Mouse (Mus musculus) midbrain, embryonic 12.5 days (tissue): ENCODE measurements around the gene Ulk1. TPM values are rescaled to one million over a fixed set of nuclear protein-coding genes. Genes with fewer than 3 reads are reported as not detected.

ENCODE experiments used
- ATAC-seq: fragments of 200-750 bp; cut with Nextera tagmentation; 2 replicates; pipeline ENCODE4 v1.8.0; 2017; ENCODE audit warnings: low read depth, moderate TSS enrichment, moderate library complexity; ENCODE audit not compliant: low FRiP score
- H3K27ac ChIP-seq: fragments of 300-500 bp; sonication (generic); replicated peaks from 2 replicates; pipeline ENCODE4 v1.5.1; 2016; ENCODE audit warnings: mild to moderate bottlenecking
- H3K27me3 ChIP-seq: fragments of 300-500 bp; sonication (generic); 2 replicates; pipeline ENCODE4 v1.6.1; 2016; ENCODE audit warnings: mild to moderate bottlenecking
- H3K36me3 ChIP-seq: fragments of 300-500 bp; sonication (generic); 2 replicates; pipeline ENCODE4 v1.6.1; 2016
- H3K4me1 ChIP-seq: fragments of 300-500 bp; sonication (generic); 2 replicates; pipeline ENCODE4 v1.6.1; 2016
- H3K4me2 ChIP-seq: fragments of 300-500 bp; sonication (generic); replicated peaks from 2 replicates; pipeline ENCODE4 v1.6.1; 2016; ENCODE audit warnings: mild to moderate bottlenecking, moderate library complexity
- H3K4me3 ChIP-seq: fragments of 300-500 bp; sonication (generic); 2 replicates; pipeline ENCODE4 v1.5.1; 2016; ENCODE audit warnings: mild to moderate bottlenecking
- H3K9ac ChIP-seq: fragments of 300-500 bp; sonication (generic); replicated peaks from 2 replicates; pipeline ENCODE4 v1.6.1; 2016; ENCODE audit warnings: mild to moderate bottlenecking, moderate library complexity
- H3K9me3 ChIP-seq: fragments of 300-500 bp; sonication (generic); 2 replicates; pipeline ENCODE4 v1.6.1; 2016; ENCODE audit warnings: mild to moderate bottlenecking
- WGBS: fragments of 180-500 bp; shearing (Covaris S2); methylation state at CpG from one replicate; pipeline ENCODE4 v1.1.7; 2016; 5-methylcytosine and 5-hydroxymethylcytosine counted together
- polyA plus RNA-seq: library from polyadenylated mRNA; unstranded; fragments of >200 nt; fragmentation: Nextera tagmentation; extraction: Ambion mirVana; gene quantifications from 2 replicates; pipeline ENCODE4 v1.2.1, GENCODE M21; 2016

Ulk1 gene
- polyA plus RNA-seq, 1 experiment from 2014 or later: 36.5 TPM

- no peaks in the 10 kb centered on the region for H3K36me3 ChIP-seq
- no peaks in the 10 kb centered on the region for H3K9me3 ChIP-seq
- no peak overlapping the region for H3K27ac ChIP-seq
- H3K4me1 ChIP-seq: no peaks in the 10 kb centered on the region
- no peak overlapping the region for H3K4me2 ChIP-seq
- H3K4me3 ChIP-seq: no peak overlapping the region
- no peaks in the 10 kb centered on the region for H3K27me3 ChIP-seq
- WGBS: 90% methylated on average over 5 of the region's 5 CpGs
- no peak for ATAC-seq
- H3K9ac ChIP-seq: no peak overlapping the region
Observed at GRCm38 (mm10) chr5:110831036-110831720, 21.3 kb upstream of the Ulk1 start.

GRCm38 (mm10) chr5:110827576-110827975 lies 17.7 kb upstream of the Ulk1 start:
- ATAC-seq: no peak
- Histone ChIP-seq H3K36me3 (no peaks in the 10 kb centered on the region), H3K9me3 (no peaks in the 10 kb centered on the region), H3K9ac (no peak overlapping the region), H3K4me2 (no peak overlapping the region), H3K27ac (no peak overlapping the region), H3K4me1 (no peaks in the 10 kb centered on the region), H3K4me3 (no peak overlapping the region), H3K27me3 (no peaks in the 10 kb centered on the region)
- WGBS: 90% methylated on average over 5 of the region's 5 CpGs

- Histone ChIP-seq H3K9ac (no peak overlapping the region), H3K9me3 (no peaks in the 10 kb centered on the region), H3K27me3 (no peaks in the 10 kb centered on the region), H3K4me2 (no peak overlapping the region), H3K36me3 (no peaks in the 10 kb centered on the region), H3K4me3 (no peak overlapping the region), H3K27ac (no peak overlapping the region), H3K4me1 (no peaks in the 10 kb centered on the region)
- 88% methylated on average over 8 of the region's 8 CpGs for WGBS
- no peak for ATAC-seq
Observed at GRCm38 (mm10) chr5:110826781-110827495, 17.0 kb upstream of the Ulk1 start.

- Histone ChIP-seq H3K4me3 (no peak overlapping the region), H3K36me3 (no peaks in the 10 kb centered on the region), H3K4me2 (no peak overlapping the region), H3K27me3 (no peaks in the 10 kb centered on the region), H3K4me1 (no peaks in the 10 kb centered on the region), H3K27ac (no peak overlapping the region), H3K9me3 (no peaks in the 10 kb centered on the region), H3K9ac (no peak overlapping the region)
- no peak for ATAC-seq
- WGBS: 91% methylated on average over 4 of the region's 4 CpGs
Observed at GRCm38 (mm10) chr5:110824421-110824820, 14.5 kb upstream of the Ulk1 start.

GRCm38 (mm10) chr5:110808821-110809666 lies 853 bp downstream of the Ulk1 start:
- peaks cover 34% of the 10 kb centered on the region for H3K4me1 ChIP-seq
- no peaks in the 10 kb centered on the region for H3K27me3 ChIP-seq
- H3K9ac ChIP-seq: peak overlapping the region; percentile 98
- peak overlapping the region; percentile 86 for H3K27ac ChIP-seq
- peak overlapping the region; percentile 96 for H3K4me3 ChIP-seq
- no peaks in the 10 kb centered on the region for H3K9me3 ChIP-seq
- ATAC-seq: no peak; the same call in 1 of the 2 replicates
- H3K36me3 ChIP-seq: peaks cover 23% of the 10 kb centered on the region; the same call in 1 of the 2 replicates
- H3K4me2 ChIP-seq: peak overlapping the region; percentile 95
- 1% methylated on average over 27 of the region's 27 CpGs for WGBS

- Histone ChIP-seq H3K4me2 (peak overlapping the region; percentile 95), H3K36me3 (peaks cover 26% of the 10 kb centered on the region; the same call in 1 of the 2 replicates), H3K27me3 (no peaks in the 10 kb centered on the region), H3K4me1 (peaks cover 34% of the 10 kb centered on the region), H3K9me3 (no peaks in the 10 kb centered on the region), H3K4me3 (peak overlapping the region; percentile 96), H3K9ac (peak overlapping the region; percentile 98), H3K27ac (0 out of 2 replicates have a peak overlapping the region, but pooled peaks have one; percentile 25)
- peak; percentile 42 for ATAC-seq
- WGBS: 5% methylated on average over 14 of the region's 14 CpGs
Observed at GRCm38 (mm10) chr5:110808061-110808631, 1.8 kb downstream of the Ulk1 start.

GRCm38 (mm10) chr5:110807453-110807852 lies 2.4 kb downstream of the Ulk1 start:
- no peaks in the 10 kb centered on the region for H3K9me3 ChIP-seq
- no peak overlapping the region for H3K27ac ChIP-seq
- H3K4me1 ChIP-seq: peaks cover 34% of the 10 kb centered on the region
- 80% methylated on average over 4 of the region's 4 CpGs for WGBS
- peak overlapping the region; percentile 96 for H3K4me3 ChIP-seq
- peak overlapping the region; percentile 95 for H3K4me2 ChIP-seq
- H3K36me3 ChIP-seq: peaks cover 28% of the 10 kb centered on the region; the same call in 1 of the 2 replicates
- ATAC-seq: no peak
- peak overlapping the region; percentile 98 for H3K9ac ChIP-seq
- no peaks in the 10 kb centered on the region for H3K27me3 ChIP-seq

- H3K4me1 ChIP-seq: peaks cover 34% of the 10 kb centered on the region
- H3K36me3 ChIP-seq: peaks cover 33% of the 10 kb centered on the region; the same call in 1 of the 2 replicates
- H3K27ac ChIP-seq: no peak overlapping the region
- no peaks in the 10 kb centered on the region for H3K9me3 ChIP-seq
- ATAC-seq: no peak
- H3K27me3 ChIP-seq: no peaks in the 10 kb centered on the region
- H3K4me2 ChIP-seq: no peak overlapping the region
- no peak overlapping the region for H3K4me3 ChIP-seq
- 96% methylated on average over 1 of the region's 1 CpGs for WGBS
- no peak overlapping the region; the same call in 1 of the 2 replicates for H3K9ac ChIP-seq
Observed at GRCm38 (mm10) chr5:110806676-110807075, 3.2 kb downstream of the Ulk1 start.

GRCm38 (mm10) chr5:110806154-110806553 lies 3.7 kb downstream of the Ulk1 start:
- H3K36me3 ChIP-seq: peaks cover 38% of the 10 kb centered on the region; the same call in 1 of the 2 replicates
- H3K9me3 ChIP-seq: no peaks in the 10 kb centered on the region
- H3K27me3 ChIP-seq: no peaks in the 10 kb centered on the region
- H3K4me1 ChIP-seq: peaks cover 34% of the 10 kb centered on the region
- H3K27ac ChIP-seq: no peak overlapping the region
- no peak overlapping the region for H3K9ac ChIP-seq
- H3K4me2 ChIP-seq: no peak overlapping the region
- H3K4me3 ChIP-seq: no peak overlapping the region
- WGBS: 95% methylated on average over 4 of the region's 4 CpGs
- ATAC-seq: no peak

GRCm38 (mm10) chr5:110804012-110804743 lies 5.7 kb downstream of the Ulk1 start:
- Histone ChIP-seq H3K36me3 (peaks cover 56% of the 10 kb centered on the region), H3K4me1 (peaks cover 34% of the 10 kb centered on the region), H3K4me2 (no peak overlapping the region), H3K9ac (no peak overlapping the region), H3K9me3 (no peaks in the 10 kb centered on the region), H3K4me3 (no peak overlapping the region), H3K27me3 (no peaks in the 10 kb centered on the region), H3K27ac (no peak overlapping the region)
- WGBS: 89% methylated on average over 7 of the region's 7 CpGs
- no peak for ATAC-seq

GRCm38 (mm10) chr5:110802809-110803208 lies 7.1 kb downstream of the Ulk1 start:
- no peak for ATAC-seq
- peaks cover 70% of the 10 kb centered on the region for H3K36me3 ChIP-seq

More at GRCm38 (mm10) chr5:110802809-110803208, 7.1 kb downstream of the Ulk1 start:
- Histone ChIP-seq H3K9me3 (no peaks in the 10 kb centered on the region), H3K4me1 (peaks cover 20% of the 10 kb centered on the region), H3K4me2 (no peak overlapping the region), H3K27me3 (no peaks in the 10 kb centered on the region), H3K9ac (no peak overlapping the region), H3K4me3 (no peak overlapping the region), H3K27ac (no peak overlapping the region)
